Mouse (Mus musculus) macrophage (primary cell): ENCODE results near the gene Arhgef26. TPM values are rescaled to one million over a fixed set of nuclear protein-coding genes. Genes with fewer than 3 reads are reported as not detected.

ENCODE experiments used
- H3K27ac ChIP-seq: fragments of 350-480 bp; formaldehyde crosslinking; 2 replicates; pipeline ENCODE4 v1.9.0; 2021
- H3K36me3 ChIP-seq: fragments of 350-480 bp; formaldehyde crosslinking; 2 replicates; pipeline ENCODE4 v1.9.0; 2021; ENCODE audit errors: inconsistent target
- H3K4me3 ChIP-seq: fragments of 350-480 bp; formaldehyde crosslinking; 2 replicates; pipeline ENCODE4 v1.9.0; 2021; ENCODE audit errors: inconsistent target
- H3K79me2 ChIP-seq: fragments of 350-480 bp; formaldehyde crosslinking; 2 replicates; pipeline ENCODE4 v1.9.0; 2021; ENCODE audit errors: inconsistent target
- WGBS: methylation state at CpG from one replicate; pipeline ENCODE4 v1.1.7; 2026; ENCODE audit warnings: inconsistent platforms; ENCODE audit not compliant: missing documents; 5-methylcytosine and 5-hydroxymethylcytosine counted together
- polyA plus RNA-seq: library from polyadenylated mRNA; stranded (reverse); fragments of 250-400 nt; gene quantifications from 3 replicates; pipeline ENCODE4 v1.2.4, GENCODE M21; 2018; ENCODE audit warnings: inconsistent platforms

Arhgef26 gene
- polyA plus RNA-seq, 1 experiment from 2014 or later = not detected

- Histone ChIP-seq H3K4me3 (no peak overlapping the region), H3K36me3 (no peaks in the 10 kb centered on the region), H3K79me2 (no peaks in the 10 kb centered on the region), H3K27ac (no peak overlapping the region)
- WGBS = 96% methylated on average over 4 of the region's 4 CpGs
Observed at GRCm38 (mm10) chr3:62452961-62453360, 114.8 kb downstream of the Arhgef26 start.

DNA sequence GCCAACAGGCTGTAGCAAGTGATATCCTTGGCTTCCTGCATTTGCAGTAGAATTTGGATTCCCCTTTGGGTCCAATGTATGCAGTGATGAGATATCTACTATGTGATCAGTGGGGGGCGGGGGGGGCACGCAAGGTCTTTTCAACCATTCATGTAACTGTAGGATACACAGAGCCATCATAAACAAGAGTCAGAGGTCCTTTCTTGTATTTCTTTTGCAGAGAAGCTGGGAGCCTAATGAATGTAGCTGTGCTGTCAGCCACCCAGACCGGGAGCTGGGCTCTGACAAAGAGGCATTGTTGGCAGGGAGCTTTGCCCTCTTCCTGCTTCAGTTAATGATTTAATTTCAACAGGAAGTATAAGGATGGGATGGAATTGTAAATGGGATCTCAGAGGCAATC, 116.0 kb downstream of the Arhgef26 start:
- WGBS = 77% methylated on average over 3 of the region's 3 CpGs
- H3K27ac ChIP-seq = no peak overlapping the region

DNA sequence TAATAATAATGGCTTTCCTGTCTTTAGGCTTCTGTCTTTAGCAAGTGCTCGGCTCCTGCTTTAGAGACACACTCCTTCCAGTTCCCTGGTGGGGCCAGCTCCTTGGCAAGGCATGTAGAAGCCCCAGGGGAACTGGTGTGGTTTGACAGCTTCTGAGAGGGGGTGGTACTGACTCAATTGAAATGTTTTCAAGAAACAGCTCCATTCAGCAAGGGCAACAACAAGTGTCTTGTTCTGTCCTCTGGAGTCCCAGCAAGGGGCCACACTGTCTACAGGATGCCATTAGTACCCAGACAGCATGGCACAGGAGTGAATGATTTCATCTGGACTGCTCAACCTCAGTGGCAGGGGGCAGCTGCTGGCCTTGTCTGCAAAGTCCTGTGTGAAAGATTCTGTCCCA, 117.7 kb downstream of the Arhgef26 start:
- Histone ChIP-seq H3K36me3 (no peaks in the 10 kb centered on the region), H3K79me2 (no peaks in the 10 kb centered on the region), H3K4me3 (no peak overlapping the region), H3K27ac (no peak overlapping the region)
- 73% methylated on average over 1 of the region's 1 CpGs for WGBS

More for the DNA sequence above, 116.0 kb downstream of the Arhgef26 start:
- H3K36me3 ChIP-seq = no peaks in the 10 kb centered on the region
- no peak overlapping the region for H3K4me3 ChIP-seq
- no peaks in the 10 kb centered on the region for H3K79me2 ChIP-seq

DNA sequence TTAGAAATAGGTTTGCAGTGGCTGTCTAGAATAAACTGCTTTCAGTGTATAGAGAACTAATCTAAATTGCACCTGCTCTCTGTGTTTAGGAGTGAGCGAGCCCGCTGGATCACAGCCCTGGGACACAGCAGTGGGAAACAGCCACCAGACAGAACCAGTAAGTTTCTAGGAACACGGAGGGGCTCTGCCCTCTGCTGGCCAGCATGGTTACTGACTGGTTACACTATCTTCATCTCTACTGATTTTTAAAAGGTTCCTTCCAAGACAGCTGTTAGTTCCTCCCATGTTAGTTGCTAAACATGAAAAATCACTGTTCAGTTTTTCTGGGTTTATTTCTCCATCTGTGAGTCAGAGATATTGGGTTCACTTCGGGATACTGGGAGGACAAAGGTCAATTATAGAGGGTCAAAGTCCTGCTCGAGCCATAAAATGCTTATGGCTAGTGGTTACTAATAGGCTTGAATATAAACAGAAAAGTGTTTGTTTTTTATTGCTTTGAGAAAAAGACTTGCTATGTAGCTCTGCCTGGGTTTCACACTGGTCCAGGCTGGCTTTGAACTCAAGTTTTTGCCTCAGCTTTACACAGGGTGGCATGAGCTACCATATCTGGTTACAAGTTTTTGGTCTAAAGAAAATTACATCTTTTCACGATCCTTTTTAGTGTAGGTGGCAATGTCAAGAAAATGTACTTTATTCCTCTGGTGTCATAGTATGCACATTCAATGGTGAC, 120.3 kb downstream of the Arhgef26 start:
- H3K4me3 ChIP-seq = no peak overlapping the region
- no peak overlapping the region for H3K27ac ChIP-seq
- 0 out of 2 replicates have a peak, but pooled peaks cover 5% of the 10 kb centered on the region for H3K36me3 ChIP-seq
- H3K79me2 ChIP-seq = no peaks in the 10 kb centered on the region
- 51% methylated on average over 6 of the region's 6 CpGs for WGBS

- 93% methylated on average over 6 of the region's 6 CpGs for WGBS
- H3K27ac ChIP-seq = no peak overlapping the region
- no peak overlapping the region for H3K4me3 ChIP-seq
- peaks cover 11% of the 10 kb centered on the region for H3K36me3 ChIP-seq
- no peaks in the 10 kb centered on the region for H3K79me2 ChIP-seq
Observed at GRCm38 (mm10) chr3:62459483-62459882, 121.3 kb downstream of the Arhgef26 start.

DNA sequence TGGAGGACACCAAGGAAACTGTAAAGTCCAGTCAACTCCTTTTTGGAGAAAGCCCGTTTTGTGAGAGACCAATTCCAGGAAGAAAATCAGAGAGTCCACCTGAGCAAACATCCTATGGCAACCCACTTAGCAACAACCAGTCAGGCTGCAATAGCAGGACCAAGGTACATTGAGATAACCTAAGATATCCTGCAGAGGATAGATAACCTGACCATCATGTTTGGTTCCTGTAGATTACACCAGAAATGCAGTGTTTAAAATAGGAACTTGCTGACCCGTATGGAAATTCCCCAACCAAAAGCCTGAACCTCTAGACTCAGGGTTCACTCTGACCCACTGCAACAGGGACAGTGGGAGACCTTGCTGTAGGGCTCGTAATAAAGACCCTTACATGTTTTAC, 126.1 kb downstream of the Arhgef26 start:
- 83% methylated on average over 3 of the region's 3 CpGs for WGBS
- Histone ChIP-seq H3K4me3 (no peak overlapping the region), H3K79me2 (no peaks in the 10 kb centered on the region), H3K36me3 (peaks cover 43% of the 10 kb centered on the region), H3K27ac (no peak overlapping the region)

DNA sequence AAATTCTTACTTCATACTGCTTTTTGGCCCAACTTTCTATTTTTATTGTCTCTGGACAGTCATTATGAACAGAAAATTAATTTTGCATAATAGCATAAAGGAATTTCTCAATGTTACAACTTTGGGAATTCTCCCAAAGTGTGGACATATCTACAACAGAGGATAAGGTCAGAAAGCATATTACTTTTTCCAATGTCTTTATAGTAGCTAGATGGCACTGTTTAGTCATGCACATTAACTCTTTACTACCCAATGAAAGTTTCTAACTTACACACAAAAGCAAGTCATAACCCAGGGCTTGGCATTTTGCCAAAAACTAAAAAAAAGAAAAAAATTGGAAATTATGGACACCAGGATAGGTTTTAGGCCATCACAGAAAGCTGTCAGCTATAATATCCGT, 132.0 kb downstream of the Arhgef26 start:
- Histone ChIP-seq H3K4me3 (no peak overlapping the region), H3K27ac (no peak overlapping the region), H3K79me2 (no peaks in the 10 kb centered on the region), H3K36me3 (peaks cover 86% of the 10 kb centered on the region)
- 100% methylated on average over 1 of the region's 1 CpGs for WGBS

GRCm38 (mm10) chr3:62484340-62484739, 146.2 kb downstream of the Arhgef26 start:
- no peaks in the 10 kb centered on the region for H3K79me2 ChIP-seq
- peaks cover 53% of the 10 kb centered on the region for H3K36me3 ChIP-seq
- WGBS = 90% methylated on average over 2 of the region's 2 CpGs

DNA sequence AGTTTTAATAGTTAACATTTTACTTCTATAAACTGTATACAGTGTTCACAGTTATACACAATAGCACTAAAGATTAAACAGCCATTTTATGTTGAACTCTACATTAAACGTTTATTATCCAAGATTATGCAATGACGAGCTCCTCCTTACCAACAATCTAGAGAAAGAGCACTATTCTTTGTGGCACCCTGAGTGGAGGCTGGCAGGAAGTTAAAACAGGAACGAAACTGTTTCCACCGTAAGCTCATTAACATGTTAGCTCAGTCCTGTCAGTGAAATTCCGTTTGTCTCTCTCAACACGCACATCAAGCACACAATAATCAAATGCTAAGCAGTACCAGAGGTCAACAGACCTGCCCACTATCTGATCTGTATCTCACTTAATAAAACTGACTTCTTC, 154.4 kb downstream of the Arhgef26 start:
- under 1% methylated on average over 6 of the region's 6 CpGs for WGBS

More at GRCm38 (mm10) chr3:62484340-62484739, 146.2 kb downstream of the Arhgef26 start:
- Histone ChIP-seq H3K27ac (no peak overlapping the region), H3K4me3 (no peak overlapping the region)

DNA sequence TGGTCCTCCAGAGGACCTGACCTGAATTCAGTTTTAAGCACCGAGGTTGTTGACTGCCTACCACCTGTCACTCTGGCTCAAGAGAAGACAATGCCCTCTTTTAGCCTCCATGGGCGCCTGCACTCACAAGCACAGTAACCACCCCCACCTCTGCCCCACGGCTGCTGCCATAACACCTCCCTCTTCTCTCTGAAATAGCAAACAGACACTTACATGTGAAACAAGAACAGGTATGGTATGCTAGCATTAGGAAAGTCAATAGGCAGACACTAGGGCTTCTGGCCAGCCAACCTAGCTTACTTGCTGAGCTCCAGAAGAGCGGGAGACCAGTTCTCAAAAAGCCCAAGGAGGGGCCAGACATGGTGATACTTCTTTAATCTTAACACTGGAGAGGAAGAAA, 161.2 kb downstream of the Arhgef26 start:
- Histone ChIP-seq H3K4me3 (no peak overlapping the region), H3K27ac (no peak overlapping the region), H3K36me3 (peaks cover 24% of the 10 kb centered on the region), H3K79me2 (peaks cover 10% of the 10 kb centered on the region)
- 94% methylated on average over 4 of the region's 4 CpGs for whole genome bisulfite sequencing

More for the DNA sequence above, 154.4 kb downstream of the Arhgef26 start:
- Histone ChIP-seq H3K27ac (no peak overlapping the region), H3K79me2 (no peaks in the 10 kb centered on the region), H3K4me3 (no peak overlapping the region), H3K36me3 (peaks cover 46% of the 10 kb centered on the region)

DNA sequence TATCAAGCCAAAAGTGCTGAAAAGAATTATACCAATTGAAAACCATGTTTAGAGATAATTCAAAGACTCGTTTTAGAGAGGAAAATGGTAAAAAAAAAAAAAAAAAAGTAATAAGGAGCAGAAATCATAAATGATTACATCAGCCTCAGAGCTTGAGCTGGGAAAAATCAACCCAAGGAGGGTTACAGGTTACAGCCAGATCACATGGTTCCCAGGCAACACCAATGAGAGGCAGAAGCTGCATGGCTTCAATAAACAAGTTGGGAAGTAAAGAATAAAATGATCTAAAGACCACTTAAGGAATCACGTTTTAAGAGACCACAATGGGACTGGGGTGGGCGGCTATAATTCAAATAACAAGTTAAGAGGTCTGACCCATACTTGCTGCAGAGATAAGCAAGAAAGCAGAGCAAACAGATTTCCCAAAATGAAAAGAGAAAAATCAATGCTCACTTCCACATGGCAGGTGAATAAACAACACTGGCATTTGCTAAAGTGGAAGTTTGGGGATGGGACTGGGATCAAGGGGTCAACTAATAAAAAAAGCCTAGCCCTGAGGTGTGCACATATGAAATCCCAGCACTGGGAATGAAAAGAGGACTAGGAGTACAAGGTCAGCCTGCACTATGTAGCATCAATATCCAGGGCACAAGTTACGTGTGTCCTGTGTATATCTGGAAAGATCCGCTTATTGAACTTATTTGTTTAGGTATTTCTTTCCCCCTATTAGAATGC, 167.2 kb downstream of the Arhgef26 start:
- Histone ChIP-seq H3K79me2 (peaks cover 33% of the 10 kb centered on the region), H3K36me3 (peaks cover 12% of the 10 kb centered on the region), H3K4me3 (peak overlapping the region; percentile 75), H3K27ac (no peak overlapping the region)
- WGBS = 92% methylated on average over 4 of the region's 5 CpGs

GRCm38 (mm10) chr3:62506488-62507205, 168.5 kb downstream of the Arhgef26 start, which contains the start of gene Dhx36:
Gene Dhx36 (minus strand): TSS chr3:62507004.
- Histone ChIP-seq H3K79me2 (peaks cover 33% of the 10 kb centered on the region), H3K27ac (no peak within 1 kb of the TSS), H3K36me3 (no peaks in the 10 kb centered on the region; the same call in 1 of the 2 replicates), H3K4me3 (peak within 1 kb of the TSS; percentile 75)
- WGBS = under 1% methylated on average over 66 of the region's 66 CpGs

- H3K4me3 ChIP-seq = peak overlapping the region; percentile 75
- H3K27ac ChIP-seq = no peak overlapping the region
- H3K79me2 ChIP-seq = peaks cover 29% of the 10 kb centered on the region
- H3K36me3 ChIP-seq = no peaks in the 10 kb centered on the region; the same call in 1 of the 2 replicates
- 49% methylated on average over 5 of the region's 5 CpGs for WGBS
Observed at GRCm38 (mm10) chr3:62507206-62507647, 169.1 kb downstream of the Arhgef26 start.
